Mouse (Mus musculus) liver, adult 2 months (tissue): ENCODE results near the gene Dcun1d1.

Experiments
- CTCF ChIP-seq: fragments of 200-500 bp; IDR thresholded peaks from 2 replicates; pipeline ENCODE4 v1.5.1; 2011; ENCODE audit warnings: low read depth, low read length, control low read depth
- POLR2A ChIP-seq: fragments of 200-500 bp; IDR thresholded peaks from 2 replicates; pipeline ENCODE4 v1.6.1; 2011; ENCODE audit warnings: low read length, control low read depth; ENCODE audit not compliant: insufficient read depth; ENCODE audit errors: extremely low read depth

DNA sequence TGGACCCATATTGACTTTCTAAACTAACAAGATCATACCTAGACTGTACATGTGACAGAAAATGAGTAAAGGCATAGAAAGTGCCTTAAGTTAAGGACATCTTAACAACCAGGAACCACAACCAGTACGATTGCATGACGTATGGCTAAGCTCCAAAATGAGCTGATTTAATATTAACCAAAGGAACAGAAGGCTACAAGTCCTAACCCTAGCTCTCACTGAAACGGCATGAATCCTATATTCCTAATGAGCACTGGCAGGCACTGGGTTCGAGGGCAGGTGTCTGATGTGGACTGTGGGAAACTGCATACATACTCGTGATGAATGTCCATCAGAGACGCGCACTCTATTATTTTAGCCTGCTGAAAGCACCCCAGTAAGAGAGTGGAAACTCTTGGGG lies 5.9 kb downstream of the Dcun1d1 start:
- no peak for TF ChIP-seq POLR2A
- no peak for TF ChIP-seq CTCF
